Mouse (Mus musculus): ENCODE results near the gene Idnk. TPM values are rescaled to one million over a fixed set of nuclear protein-coding genes. Genes with fewer than 3 reads are reported as not detected.
"Not testable (repeated sequence)": the region's sequence is repeated elsewhere in the genome, so short reads cannot be mapped to it uniquely, and the experiment has no call there.

Gene Idnk
- polyA plus RNA-seq, 1 experiment from 2014 or later: 37.9 TPM

GRCm38 (mm10) chr13:58128768-58129671, 28.4 kb upstream of the Idnk start:
- peak; percentile 94 for DNase-seq (ENCODE audit: low spot score)
- Histone ChIP-seq H3K36me3 (ENCODE audit: control insufficient read depth, insufficient read depth, low read length) (peaks cover 3% of the 10 kb centered on the region; the same call in 1 of the 2 replicates), H3K27me3 (replicated peaks; ENCODE audit: control insufficient read depth, insufficient read depth, low read length) (no peaks in the 10 kb centered on the region), H3K4me1 (replicated peaks; ENCODE audit: control insufficient read depth, insufficient read depth, low read length) (peaks cover 21% of the 10 kb centered on the region), H3K4me3 (ENCODE audit: low read depth, low read length) (peak overlapping the region; percentile 98), H3K27ac (ENCODE audit: low read depth, low read length) (peak overlapping the region; percentile 97), H3K9ac (ENCODE audit: low read depth, low read length) (peak overlapping the region; percentile 100), H3K4me2 (peak overlapping the region; percentile 72), H3K9me3 (ENCODE audit: control insufficient read depth, low read length) (no peaks in the 10 kb centered on the region)
- WGBS: under 1% methylated on average over 83 of the region's 83 CpGs
- peak; percentile 94 for ATAC-seq (replicated peaks; ENCODE audit: low FRiP score)

- Histone ChIP-seq H3K36me3 (ENCODE audit: control insufficient read depth, insufficient read depth, low read length) (peaks cover 3% of the 10 kb centered on the region; the same call in 1 of the 2 replicates), H3K9ac (ENCODE audit: low read depth, low read length) (peak overlapping the region; percentile 100), H3K4me3 (ENCODE audit: low read depth, low read length) (peak overlapping the region; percentile 98), H3K9me3 (ENCODE audit: control insufficient read depth, low read length) (no peaks in the 10 kb centered on the region), H3K4me2 (peak overlapping the region; percentile 72), H3K27ac (ENCODE audit: low read depth, low read length) (peak overlapping the region; percentile 97), H3K27me3 (replicated peaks; ENCODE audit: control insufficient read depth, insufficient read depth, low read length) (no peaks in the 10 kb centered on the region), H3K4me1 (replicated peaks; ENCODE audit: control insufficient read depth, insufficient read depth, low read length) (peaks cover 17% of the 10 kb centered on the region)
- ATAC-seq (replicated peaks; ENCODE audit: low FRiP score) (no peak), DNase-seq (ENCODE audit: low spot score) (no peak)
- 23% methylated on average over 4 of the region's 4 CpGs for WGBS
These were observed 27.7 kb upstream of the Idnk start for GRCm38 (mm10) chr13:58129687-58130246.

DNA sequence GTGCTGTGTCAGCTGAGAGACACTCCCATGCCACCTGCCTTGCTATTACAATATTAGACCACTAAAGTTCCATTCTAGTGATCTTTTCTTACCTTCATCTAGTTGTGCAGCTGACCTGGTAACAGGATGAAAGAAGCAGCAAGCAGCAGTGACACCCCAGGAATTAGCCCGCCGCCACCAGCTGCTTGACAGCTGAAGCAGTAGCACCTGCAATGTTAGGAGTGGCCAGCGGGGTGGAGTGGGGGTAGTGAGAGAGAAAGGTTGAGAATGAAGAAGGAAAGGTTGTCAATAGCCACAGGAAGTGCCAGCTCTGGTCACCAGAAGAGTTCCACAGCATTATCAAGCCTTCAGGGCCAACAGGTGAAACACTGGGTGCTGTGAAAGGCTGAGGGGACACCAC, 25.8 kb upstream of the Idnk start:
- no peak overlapping the region for H3K27ac ChIP-seq (ENCODE audit: low read depth, low read length)
- peaks cover 7% of the 10 kb centered on the region for H3K4me1 ChIP-seq (replicated peaks; ENCODE audit: control insufficient read depth, insufficient read depth, low read length)
- DNase-seq (ENCODE audit: low spot score): no peak
- H3K9me3 ChIP-seq (ENCODE audit: control insufficient read depth, low read length): no peaks in the 10 kb centered on the region; the same call in 1 of the 2 replicates
- ATAC-seq (replicated peaks; ENCODE audit: low FRiP score): no peak
- H3K4me3 ChIP-seq (ENCODE audit: low read depth, low read length): no peak overlapping the region
- H3K9ac ChIP-seq (ENCODE audit: low read depth, low read length): no peak overlapping the region
- 50% methylated on average over 3 of the region's 3 CpGs for WGBS
- H3K36me3 ChIP-seq (ENCODE audit: control insufficient read depth, insufficient read depth, low read length): peaks cover 3% of the 10 kb centered on the region; the same call in 1 of the 2 replicates
- H3K4me2 ChIP-seq: no peak overlapping the region
- H3K27me3 ChIP-seq (replicated peaks; ENCODE audit: control insufficient read depth, insufficient read depth, low read length): no peaks in the 10 kb centered on the region

DNA sequence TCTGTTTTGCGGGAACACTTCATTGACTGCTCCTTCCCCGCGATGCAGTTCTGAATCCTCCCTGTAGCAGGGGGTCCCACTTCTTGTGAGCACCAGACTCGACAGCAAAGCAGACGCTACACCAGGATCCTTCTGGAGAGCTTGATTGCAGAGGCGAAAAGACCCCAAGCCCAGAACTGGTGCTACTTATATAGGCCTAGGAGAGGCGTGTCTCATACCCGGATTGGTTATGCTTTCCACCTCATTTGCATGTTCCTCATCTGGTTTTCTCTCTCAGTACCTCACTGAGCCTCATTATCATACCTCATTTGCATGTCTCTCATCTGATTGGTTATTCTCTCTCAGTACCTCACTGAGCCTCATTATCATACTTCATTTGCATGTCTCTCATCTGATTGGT, 10.8 kb upstream of the Idnk start:
- H3K27ac ChIP-seq (ENCODE audit: low read depth, low read length); H3K36me3 ChIP-seq (ENCODE audit: control insufficient read depth, insufficient read depth, low read length); DNase-seq (ENCODE audit: low spot score); H3K9ac ChIP-seq (ENCODE audit: low read depth, low read length); H3K4me3 ChIP-seq (ENCODE audit: low read depth, low read length); ATAC-seq (replicated peaks; ENCODE audit: low FRiP score); H3K4me2 ChIP-seq; H3K9me3 ChIP-seq (ENCODE audit: control insufficient read depth, low read length); H3K4me1 ChIP-seq (replicated peaks; ENCODE audit: control insufficient read depth, insufficient read depth, low read length); H3K27me3 ChIP-seq (replicated peaks; ENCODE audit: control insufficient read depth, insufficient read depth, low read length): not testable (repeated sequence)
- 96% methylated on average over 8 of the region's 8 CpGs for WGBS

DNA sequence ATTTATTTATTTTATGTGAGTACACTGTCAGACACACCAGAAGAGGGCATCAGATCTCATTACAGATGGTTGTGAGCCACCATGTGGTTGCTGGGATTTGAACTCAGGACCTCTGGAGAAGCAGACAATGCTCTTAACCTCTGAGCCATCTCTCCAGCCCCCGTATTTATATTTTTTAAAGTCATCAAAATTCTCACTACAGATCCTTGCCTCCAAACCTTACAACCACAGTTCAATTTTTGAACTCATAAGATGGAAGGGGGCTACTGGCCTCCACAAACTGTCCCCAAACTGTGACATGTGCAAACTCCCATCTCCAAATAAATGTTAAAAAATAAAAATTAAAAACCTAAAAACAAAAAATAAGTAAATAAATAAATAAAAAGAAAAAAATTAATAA, 9.7 kb upstream of the Idnk start:
- Histone ChIP-seq H3K27ac (ENCODE audit: low read depth, low read length) (no peak overlapping the region), H3K9me3 (ENCODE audit: control insufficient read depth, low read length) (no peaks in the 10 kb centered on the region), H3K9ac (ENCODE audit: low read depth, low read length) (no peak overlapping the region), H3K27me3 (replicated peaks; ENCODE audit: control insufficient read depth, insufficient read depth, low read length) (no peaks in the 10 kb centered on the region), H3K4me3 (ENCODE audit: low read depth, low read length) (no peak overlapping the region), H3K4me2 (no peak overlapping the region; the same call in 1 of the 2 replicates), H3K36me3 (ENCODE audit: control insufficient read depth, insufficient read depth, low read length) (no peaks in the 10 kb centered on the region), H3K4me1 (replicated peaks; ENCODE audit: control insufficient read depth, insufficient read depth, low read length) (no peaks in the 10 kb centered on the region)
- ATAC-seq (replicated peaks; ENCODE audit: low FRiP score) (no peak), DNase-seq (ENCODE audit: low spot score) (no peak)
- WGBS: 93% methylated on average over 1 of the region's 1 CpGs

- Histone ChIP-seq H3K4me1 (replicated peaks; ENCODE audit: control insufficient read depth, insufficient read depth, low read length) (no peaks in the 10 kb centered on the region), H3K36me3 (ENCODE audit: control insufficient read depth, insufficient read depth, low read length) (no peaks in the 10 kb centered on the region), H3K4me2 (peak overlapping the region; percentile 89), H3K27me3 (replicated peaks; ENCODE audit: control insufficient read depth, insufficient read depth, low read length) (no peaks in the 10 kb centered on the region), H3K4me3 (ENCODE audit: low read depth, low read length) (peak overlapping the region; percentile 48), H3K27ac (ENCODE audit: low read depth, low read length) (peak overlapping the region; percentile 25; the same call in 1 of the 2 replicates), H3K9ac (ENCODE audit: low read depth, low read length) (peak overlapping the region; percentile 57), H3K9me3 (ENCODE audit: control insufficient read depth, low read length) (no peaks in the 10 kb centered on the region)
- 2% methylated on average over 17 of the region's 17 CpGs for WGBS
- DNase-seq (ENCODE audit: low spot score) (peak; percentile 72), ATAC-seq (replicated peaks; ENCODE audit: low FRiP score) (peak; percentile 90)
These were observed 9.1 kb upstream of the Idnk start for GRCm38 (mm10) chr13:58148256-58148831.

DNA sequence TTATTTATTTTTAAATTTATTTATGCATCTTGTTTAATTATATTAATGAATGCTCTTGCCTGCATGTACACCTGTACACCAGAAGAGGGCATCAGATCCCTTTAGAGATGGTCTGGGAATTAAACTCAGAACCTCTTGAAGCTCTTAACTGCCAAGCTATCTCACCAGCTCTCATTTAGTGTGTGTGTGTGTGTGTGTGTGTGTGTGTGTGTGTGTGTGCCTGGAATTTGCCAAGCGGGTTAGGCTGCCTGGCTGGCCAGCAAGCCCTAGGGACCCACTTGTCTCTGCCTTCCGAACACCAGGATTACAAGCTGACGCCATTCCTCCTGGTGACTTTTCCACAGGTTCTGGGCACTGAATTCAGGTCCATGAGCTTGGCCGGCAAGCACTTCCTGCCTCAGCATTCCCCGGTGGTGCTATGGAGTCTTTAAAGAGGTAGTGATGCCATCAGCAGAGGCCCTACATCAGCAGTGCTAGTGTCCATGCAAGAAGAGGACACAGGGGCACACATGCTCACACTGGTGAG, 8.4 kb upstream of the Idnk start:
- H3K4me3 ChIP-seq (ENCODE audit: low read depth, low read length): peak overlapping the region; percentile 48
- no peaks in the 10 kb centered on the region for H3K27me3 ChIP-seq (replicated peaks; ENCODE audit: control insufficient read depth, insufficient read depth, low read length)
- H3K4me2 ChIP-seq: peak overlapping the region; percentile 89
- ATAC-seq (replicated peaks; ENCODE audit: low FRiP score) (peak; percentile 53; the same call in 1 of the 2 replicates), DNase-seq (ENCODE audit: low spot score) (no peak)
- no peak overlapping the region for H3K9ac ChIP-seq (ENCODE audit: low read depth, low read length)
- WGBS: 47% methylated on average over 5 of the region's 5 CpGs
- H3K4me1 ChIP-seq (replicated peaks; ENCODE audit: control insufficient read depth, insufficient read depth, low read length): no peaks in the 10 kb centered on the region
- H3K27ac ChIP-seq (ENCODE audit: low read depth, low read length): no peak overlapping the region; the same call in 1 of the 2 replicates
- H3K36me3 ChIP-seq (ENCODE audit: control insufficient read depth, insufficient read depth, low read length): no peaks in the 10 kb centered on the region
- no peaks in the 10 kb centered on the region for H3K9me3 ChIP-seq (ENCODE audit: control insufficient read depth, low read length)

- WGBS: 87% methylated on average over 3 of the region's 3 CpGs
- Histone ChIP-seq H3K4me2 (no peak overlapping the region), H3K9me3 (ENCODE audit: control insufficient read depth, low read length) (no peaks in the 10 kb centered on the region), H3K27me3 (replicated peaks; ENCODE audit: control insufficient read depth, insufficient read depth, low read length) (no peaks in the 10 kb centered on the region), H3K36me3 (ENCODE audit: control insufficient read depth, insufficient read depth, low read length) (no peaks in the 10 kb centered on the region), H3K4me1 (replicated peaks; ENCODE audit: control insufficient read depth, insufficient read depth, low read length) (no peaks in the 10 kb centered on the region), H3K4me3 (ENCODE audit: low read depth, low read length) (no peak overlapping the region), H3K9ac (ENCODE audit: low read depth, low read length) (no peak overlapping the region), H3K27ac (ENCODE audit: low read depth, low read length) (no peak overlapping the region)
- no peak for ATAC-seq (replicated peaks; ENCODE audit: low FRiP score)
- no peak for DNase-seq (ENCODE audit: low spot score)
These were observed 7.8 kb upstream of the Idnk start for GRCm38 (mm10) chr13:58149629-58150028.

Measured in liver, embryonic 11.5 days (tissue).